Mouse (Mus musculus) brain, embryonic 18.5 days (tissue): ENCODE measurements around the gene Dusp18.

ENCODE experiments used
- DNase-seq: peaks from one replicate; pipeline ENCODE4 v3.0.0-alpha.2; 2012; ENCODE audit warnings: low read depth, low spot score

Gene Dusp18

GRCm38 (mm10) chr11:3930019-3930418 is 35.0 kb downstream of the Dusp18 start:
- no peak for DNase-seq

- DNase-seq, result no peak
These were observed 35.9 kb downstream of the Dusp18 start for GRCm38 (mm10) chr11:3930931-3931330.

GRCm38 (mm10) chr11:3931511-3932211 is 36.6 kb downstream of the Dusp18 start, which contains the start of gene Tcn2:
Tcn2 (minus strand) TSS chr11:3932159.
- DNase-seq, result no peak

GRCm38 (mm10) chr11:3933756-3934285 is 38.8 kb downstream of the Dusp18 start:
- DNase-seq, result no peak

GRCm38 (mm10) chr11:3935135-3935534 is 40.1 kb downstream of the Dusp18 start:
- DNase-seq, result no peak

- no peak for DNase-seq
These were observed 41.3 kb downstream of the Dusp18 start for GRCm38 (mm10) chr11:3936318-3936717.

- DNase-seq, result no peak
These were observed 42.4 kb downstream of the Dusp18 start for GRCm38 (mm10) chr11:3937321-3937874.

GRCm38 (mm10) chr11:3941371-3941770 is 46.3 kb downstream of the Dusp18 start:
- no peak for DNase-seq

GRCm38 (mm10) chr11:3946386-3946785 is 51.3 kb downstream of the Dusp18 start:
- no peak for DNase-seq
